Mouse (Mus musculus): ENCODE measurements at regions not wholly inside any gene's neighbourhood (a gene's known extent, or its start where the extent isn't known, plus 50 kb on each side); places are given as distances from the start of the nearest gene placed in this dataset.

- H3K27me3 ChIP-seq (ENCODE audit: control insufficient read depth, insufficient read depth, low read length): no peaks in the 10 kb centered on the region
- H3K36me3 ChIP-seq (ENCODE audit: control insufficient read depth, insufficient read depth, low read length): no peaks in the 10 kb centered on the region
- no peak overlapping the region for H3K27ac ChIP-seq (ENCODE audit: insufficient read depth, low read depth, low read length)
- no peaks in the 10 kb centered on the region for H3K4me1 ChIP-seq (ENCODE audit: control insufficient read depth, insufficient read depth, insufficient read length, low read length)
- TF ChIP-seq POLR2A (IDR thresholded peaks at IDR 0.05; ENCODE audit: low read depth, low read length) (no peak), CTCF (IDR thresholded peaks at IDR 0.05; ENCODE audit: extremely low read depth, insufficient read length, insufficient replicate concordance, low read depth, low read length) (no peak)
- 70% methylated on average over 2 of the region's 2 CpGs for WGBS
- H3K4me3 ChIP-seq (ENCODE audit: low read depth, low read length): no peak overlapping the region
These were observed 332.1 kb downstream of the Btg1 start for GRCm38 (mm10) chr10:96948871-96949270.

- WGBS: 41% methylated on average over 12 of the region's 12 CpGs
These were observed 338.4 kb downstream of the Btg1 start for GRCm38 (mm10) chr10:96955036-96955775.

GRCm38 (mm10) chr10:96955776-96956448 lies 339.1 kb downstream of the Btg1 start:
- TF ChIP-seq POLR2A (IDR thresholded peaks at IDR 0.05; ENCODE audit: low read depth, low read length) (no peak), CTCF (IDR thresholded peaks at IDR 0.05; ENCODE audit: extremely low read depth, insufficient read length, insufficient replicate concordance, low read depth, low read length) (no peak)
- H3K4me3 ChIP-seq (ENCODE audit: low read depth, low read length): no peak overlapping the region
- H3K27ac ChIP-seq (ENCODE audit: insufficient read depth, low read depth, low read length): no peak overlapping the region
- peaks cover 5% of the 10 kb centered on the region; the same call in 1 of the 2 replicates for H3K4me1 ChIP-seq (ENCODE audit: control insufficient read depth, insufficient read depth, insufficient read length, low read length)
- no peaks in the 10 kb centered on the region for H3K36me3 ChIP-seq (ENCODE audit: control insufficient read depth, insufficient read depth, low read length)
- H3K27me3 ChIP-seq (ENCODE audit: control insufficient read depth, insufficient read depth, low read length): no peaks in the 10 kb centered on the region
- 16% methylated on average over 16 of the region's 16 CpGs for WGBS

More at GRCm38 (mm10) chr10:96955036-96955775, 338.4 kb downstream of the Btg1 start:
- Histone ChIP-seq H3K4me1 (ENCODE audit: control insufficient read depth, insufficient read depth, insufficient read length, low read length) (peaks cover 5% of the 10 kb centered on the region; the same call in 1 of the 2 replicates), H3K4me3 (ENCODE audit: low read depth, low read length) (no peak overlapping the region), H3K27ac (ENCODE audit: insufficient read depth, low read depth, low read length) (no peak overlapping the region), H3K27me3 (ENCODE audit: control insufficient read depth, insufficient read depth, low read length) (no peaks in the 10 kb centered on the region), H3K36me3 (ENCODE audit: control insufficient read depth, insufficient read depth, low read length) (no peaks in the 10 kb centered on the region)
- TF ChIP-seq CTCF (IDR thresholded peaks at IDR 0.05; ENCODE audit: extremely low read depth, insufficient read length, insufficient replicate concordance, low read depth, low read length) (no peak), POLR2A (IDR thresholded peaks at IDR 0.05; ENCODE audit: low read depth, low read length) (no peak)

- Histone ChIP-seq H3K4me1 (ENCODE audit: control insufficient read depth, insufficient read depth, insufficient read length, low read length) (peaks cover 5% of the 10 kb centered on the region; the same call in 1 of the 2 replicates), H3K27me3 (ENCODE audit: control insufficient read depth, insufficient read depth, low read length) (no peaks in the 10 kb centered on the region), H3K27ac (ENCODE audit: insufficient read depth, low read depth, low read length) (no peak overlapping the region), H3K36me3 (ENCODE audit: control insufficient read depth, insufficient read depth, low read length) (no peaks in the 10 kb centered on the region), H3K4me3 (ENCODE audit: low read depth, low read length) (no peak overlapping the region)
- TF ChIP-seq POLR2A (IDR thresholded peaks at IDR 0.05; ENCODE audit: low read depth, low read length) (no peak), CTCF (IDR thresholded peaks at IDR 0.05; ENCODE audit: extremely low read depth, insufficient read length, insufficient replicate concordance, low read depth, low read length) (no peak)
- 91% methylated on average over 5 of the region's 5 CpGs for WGBS
These were observed 339.6 kb downstream of the Btg1 start for GRCm38 (mm10) chr10:96956449-96956834.

- TF ChIP-seq CTCF (IDR thresholded peaks at IDR 0.05; ENCODE audit: extremely low read depth, insufficient read length, insufficient replicate concordance, low read depth, low read length): no peak
- no peak for TF ChIP-seq POLR2A (IDR thresholded peaks at IDR 0.05; ENCODE audit: low read depth, low read length)
- Histone ChIP-seq H3K27ac (ENCODE audit: insufficient read depth, low read depth, low read length) (no peak overlapping the region), H3K36me3 (ENCODE audit: control insufficient read depth, insufficient read depth, low read length) (no peaks in the 10 kb centered on the region), H3K4me1 (ENCODE audit: control insufficient read depth, insufficient read depth, insufficient read length, low read length) (peaks cover 5% of the 10 kb centered on the region; the same call in 1 of the 2 replicates), H3K27me3 (ENCODE audit: control insufficient read depth, insufficient read depth, low read length) (no peaks in the 10 kb centered on the region), H3K4me3 (ENCODE audit: low read depth, low read length) (no peak overlapping the region)
- WGBS: 84% methylated on average over 2 of the region's 2 CpGs
These were observed 340.2 kb downstream of the Btg1 start for GRCm38 (mm10) chr10:96957019-96957418.

GRCm38 (mm10) chr10:96969825-96970224 lies 353.0 kb downstream of the Btg1 start:
- no peak overlapping the region for H3K27ac ChIP-seq (ENCODE audit: insufficient read depth, low read depth, low read length)
- H3K4me1 ChIP-seq (ENCODE audit: control insufficient read depth, insufficient read depth, insufficient read length, low read length): no peaks in the 10 kb centered on the region
- H3K4me3 ChIP-seq (ENCODE audit: low read depth, low read length): no peak overlapping the region
- TF ChIP-seq CTCF (IDR thresholded peaks at IDR 0.05; ENCODE audit: extremely low read depth, insufficient read length, insufficient replicate concordance, low read depth, low read length): no peak
- no peak for TF ChIP-seq POLR2A (IDR thresholded peaks at IDR 0.05; ENCODE audit: low read depth, low read length)
- no peaks in the 10 kb centered on the region for H3K36me3 ChIP-seq (ENCODE audit: control insufficient read depth, insufficient read depth, low read length)
- no peaks in the 10 kb centered on the region for H3K27me3 ChIP-seq (ENCODE audit: control insufficient read depth, insufficient read depth, low read length)
- WGBS: 90% methylated on average over 1 of the region's 1 CpGs

- 85% methylated on average over 4 of the region's 4 CpGs for WGBS
- no peak overlapping the region for H3K4me3 ChIP-seq (ENCODE audit: low read depth, low read length)
- no peaks in the 10 kb centered on the region for H3K36me3 ChIP-seq (ENCODE audit: control insufficient read depth, insufficient read depth, low read length)
- TF ChIP-seq POLR2A (IDR thresholded peaks at IDR 0.05; ENCODE audit: low read depth, low read length): no peak
- no peak for TF ChIP-seq CTCF (IDR thresholded peaks at IDR 0.05; ENCODE audit: extremely low read depth, insufficient read length, insufficient replicate concordance, low read depth, low read length)
- no peak overlapping the region for H3K27ac ChIP-seq (ENCODE audit: insufficient read depth, low read depth, low read length)
- no peaks in the 10 kb centered on the region for H3K27me3 ChIP-seq (ENCODE audit: control insufficient read depth, insufficient read depth, low read length)
- H3K4me1 ChIP-seq (ENCODE audit: control insufficient read depth, insufficient read depth, insufficient read length, low read length): no peaks in the 10 kb centered on the region
These were observed 353.9 kb downstream of the Btg1 start for GRCm38 (mm10) chr10:96970737-96971136.
